Mouse (Mus musculus) CH12F3 (cell line): ENCODE data around the gene Rad17.

Source experiments
- in situ Hi-C: fragments of 300-500 bp; cut with MboI; formaldehyde crosslinking; loops from 2 replicates; pipeline ENCODE4 v1.14.3; 2020; ENCODE audit warnings: low sequenced_read_pairs

Gene Rad17

GRCm38 (mm10) chr13:100616181-100617087 lies 34.4 kb downstream of the Rad17 start, which contains the start of gene Marveld2:
Marveld2 (minus strand) TSS chr13:100616971.
- in situ Hi-C loops = no loop called here

- in situ Hi-C loops = no loop called here
Observed at GRCm38 (mm10) chr13:100612903-100613302, 37.9 kb downstream of the Rad17 start.

- in situ Hi-C loops = no loop called here
Observed at GRCm38 (mm10) chr13:100612251-100612650, 38.6 kb downstream of the Rad17 start.

GRCm38 (mm10) chr13:100611266-100611665 lies 39.6 kb downstream of the Rad17 start:
- in situ Hi-C loops = no loop called here

- in situ Hi-C loops = no loop called here
Observed at GRCm38 (mm10) chr13:100607756-100608155, 43.1 kb downstream of the Rad17 start.

GRCm38 (mm10) chr13:100605845-100606244 lies 45.0 kb downstream of the Rad17 start:
- in situ Hi-C loops = no loop called here

GRCm38 (mm10) chr13:100603738-100604095 lies 47.1 kb downstream of the Rad17 start:
- in situ Hi-C loops = no loop called here

- in situ Hi-C loops = no loop called here
Observed at GRCm38 (mm10) chr13:100603031-100603737, 47.7 kb downstream of the Rad17 start.

- in situ Hi-C loops = no loop called here
Observed at GRCm38 (mm10) chr13:100602239-100602902, 48.5 kb downstream of the Rad17 start.

- in situ Hi-C loops = no loop called here
Observed at GRCm38 (mm10) chr13:100601034-100601433, 49.8 kb downstream of the Rad17 start.

GRCm38 (mm10) chr13:100600317-100600716 lies 50.5 kb downstream of the Rad17 start:
- in situ Hi-C loops = no loop called here

- in situ Hi-C loops = no loop called here
Observed at GRCm38 (mm10) chr13:100597284-100597683, 53.6 kb downstream of the Rad17 start.

GRCm38 (mm10) chr13:100595552-100595885 lies 55.3 kb downstream of the Rad17 start:
- in situ Hi-C loops = no loop called here

GRCm38 (mm10) chr13:100594838-100595551 lies 55.9 kb downstream of the Rad17 start:
- in situ Hi-C loops = no loop called here

GRCm38 (mm10) chr13:100594041-100594792 lies 56.6 kb downstream of the Rad17 start:
- in situ Hi-C loops = no loop called here

- in situ Hi-C loops = no loop called here
Observed at GRCm38 (mm10) chr13:100588646-100589045, 62.2 kb downstream of the Rad17 start.

GRCm38 (mm10) chr13:100582144-100582543 lies 68.7 kb downstream of the Rad17 start:
- in situ Hi-C loops = no loop called here

GRCm38 (mm10) chr13:100581701-100582100 lies 69.2 kb downstream of the Rad17 start:
- in situ Hi-C loops = no loop called here

GRCm38 (mm10) chr13:100579951-100580350 lies 70.9 kb downstream of the Rad17 start:
- in situ Hi-C loops = no loop called here

GRCm38 (mm10) chr13:100579220-100579619 lies 71.6 kb downstream of the Rad17 start:
- in situ Hi-C loops = no loop called here
